Mouse (Mus musculus) ES-Bruce4 (cell line): ENCODE measurements around the gene F8.

Experiments
- CTCF ChIP-seq: IDR thresholded peaks from one replicate; pipeline ENCODE4 v1.8.1; 2011; ENCODE audit warnings: low read depth, low read length
- EP300 ChIP-seq: IDR thresholded peaks from 2 replicates; pipeline ENCODE4 v1.6.1; 2011; ENCODE audit warnings: low read depth, low read length; ENCODE audit not compliant: insufficient read depth
- POLR2A ChIP-seq: IDR thresholded peaks from one replicate; pipeline ENCODE4 v1.8.1; 2011; ENCODE audit warnings: low read length; ENCODE audit not compliant: insufficient read depth

DNA sequence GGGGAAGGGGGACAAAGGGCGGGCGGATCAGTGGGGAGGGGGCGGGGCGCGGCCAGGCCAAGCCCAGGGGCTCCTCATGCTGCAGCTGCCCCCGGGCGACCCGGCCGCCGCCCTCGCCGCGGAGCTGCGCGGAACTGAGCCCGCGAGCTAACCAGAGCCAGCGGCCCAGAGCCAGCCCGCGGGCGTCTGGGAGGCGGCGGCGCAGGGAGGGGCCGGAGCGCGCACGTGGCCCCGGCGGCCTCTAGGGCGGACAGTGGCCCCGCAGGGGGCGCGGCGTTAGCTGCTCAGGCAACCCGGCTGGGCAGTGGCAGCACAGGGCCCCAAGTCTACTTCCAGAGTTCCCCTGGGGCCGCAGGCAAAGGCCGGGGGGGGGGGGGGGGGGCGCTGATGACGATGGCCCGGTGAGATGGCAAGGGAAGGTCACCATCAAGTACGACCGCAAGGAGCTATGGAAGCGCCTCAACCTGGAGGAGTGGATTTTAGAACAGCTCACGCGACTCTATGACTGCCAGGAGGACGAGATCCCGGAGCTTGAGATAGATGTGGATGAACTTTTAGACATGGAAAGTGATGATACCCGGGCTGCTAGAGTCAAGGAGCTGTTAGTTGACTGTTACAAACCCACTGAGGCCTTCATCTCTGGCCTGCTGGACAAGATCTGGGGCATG is 226.7 kb downstream of the F8 start:
- TF ChIP-seq CTCF (no peak), POLR2A (no peak), EP300 (no peak)
